Mouse (Mus musculus): ENCODE data around the gene Arl15. TPM values are rescaled to one million over a fixed set of nuclear protein-coding genes. Genes with fewer than 3 reads are reported as not detected.

The Arl15 gene
- polyA plus RNA-seq, 1 experiment from 2014 or later: 9.5 TPM

GRCm38 (mm10) chr13:113814121-113814520, 19.8 kb downstream of the Arl15 start:
- Histone ChIP-seq H3K27ac (ENCODE audit: low read depth, low read length) (no peak overlapping the region), H3K9me3 (ENCODE audit: control insufficient read depth, low read length) (no peaks in the 10 kb centered on the region), H3K4me1 (ENCODE audit: control insufficient read depth, insufficient read depth, low read length) (peaks cover 9% of the 10 kb centered on the region), H3K9ac (ENCODE audit: low read length) (no peak overlapping the region), H3K27me3 (ENCODE audit: control insufficient read depth, insufficient read depth, low read length) (no peaks in the 10 kb centered on the region), H3K36me3 (ENCODE audit: control insufficient read depth, insufficient read depth, low read length) (no peaks in the 10 kb centered on the region), H3K4me2 (ENCODE audit: low read depth) (no peak overlapping the region), H3K4me3 (ENCODE audit: low read depth, low read length) (no peak overlapping the region)
- 87% methylated on average over 8 of the region's 8 CpGs for whole genome bisulfite sequencing
- DNase-seq (ENCODE audit: low spot score): no peak
- no peak for ATAC-seq (ENCODE audit: insufficient read depth, low FRiP score, low TSS enrichment)

GRCm38 (mm10) chr13:113815697-113816420, 21.6 kb downstream of the Arl15 start:
- ATAC-seq (ENCODE audit: insufficient read depth, low FRiP score, low TSS enrichment) (peak; percentile 62; the same call in 1 of the 2 replicates), DNase-seq (ENCODE audit: low spot score) (peak; percentile 16)
- H3K9ac ChIP-seq (ENCODE audit: low read length): no peak overlapping the region
- whole genome bisulfite sequencing: 13% methylated on average over 15 of the region's 15 CpGs
- no peaks in the 10 kb centered on the region for H3K9me3 ChIP-seq (ENCODE audit: control insufficient read depth, low read length)
- H3K27ac ChIP-seq (ENCODE audit: low read depth, low read length): no peak overlapping the region
- no peak overlapping the region for H3K4me3 ChIP-seq (ENCODE audit: low read depth, low read length)
- peaks cover 9% of the 10 kb centered on the region for H3K4me1 ChIP-seq (ENCODE audit: control insufficient read depth, insufficient read depth, low read length)
- no peak overlapping the region for H3K4me2 ChIP-seq (ENCODE audit: low read depth)
- no peaks in the 10 kb centered on the region for H3K36me3 ChIP-seq (ENCODE audit: control insufficient read depth, insufficient read depth, low read length)
- H3K27me3 ChIP-seq (ENCODE audit: control insufficient read depth, insufficient read depth, low read length): no peaks in the 10 kb centered on the region

- no peaks in the 10 kb centered on the region for H3K36me3 ChIP-seq (ENCODE audit: control insufficient read depth, insufficient read depth, low read length)
- DNase-seq (ENCODE audit: low spot score) (no peak), ATAC-seq (ENCODE audit: insufficient read depth, low FRiP score, low TSS enrichment) (peak; percentile 17; the same call in 1 of the 2 replicates)
- WGBS: 49% methylated on average over 6 of the region's 6 CpGs
- H3K4me1 ChIP-seq (ENCODE audit: control insufficient read depth, insufficient read depth, low read length): peaks cover 9% of the 10 kb centered on the region
- H3K9ac ChIP-seq (ENCODE audit: low read length): no peak overlapping the region
- H3K4me3 ChIP-seq (ENCODE audit: low read depth, low read length): no peak overlapping the region
- no peaks in the 10 kb centered on the region for H3K9me3 ChIP-seq (ENCODE audit: control insufficient read depth, low read length)
- no peak overlapping the region for H3K27ac ChIP-seq (ENCODE audit: low read depth, low read length)
- H3K27me3 ChIP-seq (ENCODE audit: control insufficient read depth, insufficient read depth, low read length): no peaks in the 10 kb centered on the region
- H3K4me2 ChIP-seq (ENCODE audit: low read depth): no peak overlapping the region
These were observed 22.1 kb downstream of the Arl15 start for GRCm38 (mm10) chr13:113816421-113816810.

GRCm38 (mm10) chr13:113819006-113819405, 24.7 kb downstream of the Arl15 start:
- Histone ChIP-seq H3K4me2 (ENCODE audit: low read depth) (no peak overlapping the region), H3K4me3 (ENCODE audit: low read depth, low read length) (no peak overlapping the region), H3K27ac (ENCODE audit: low read depth, low read length) (no peak overlapping the region), H3K9me3 (ENCODE audit: control insufficient read depth, low read length) (no peaks in the 10 kb centered on the region), H3K4me1 (ENCODE audit: control insufficient read depth, insufficient read depth, low read length) (peaks cover 3% of the 10 kb centered on the region; the same call in 1 of the 2 replicates), H3K9ac (ENCODE audit: low read length) (no peak overlapping the region), H3K36me3 (ENCODE audit: control insufficient read depth, insufficient read depth, low read length) (no peaks in the 10 kb centered on the region), H3K27me3 (ENCODE audit: control insufficient read depth, insufficient read depth, low read length) (no peaks in the 10 kb centered on the region)
- 97% methylated on average over 7 of the region's 7 CpGs for WGBS
- DNase-seq (ENCODE audit: low spot score) (no peak), ATAC-seq (ENCODE audit: insufficient read depth, low FRiP score, low TSS enrichment) (no peak)

GRCm38 (mm10) chr13:113820176-113820575, 25.9 kb downstream of the Arl15 start:
- no peak for ATAC-seq (ENCODE audit: insufficient read depth, low FRiP score, low TSS enrichment)

GRCm38 (mm10) chr13:113821891-113822290, 27.6 kb downstream of the Arl15 start:
- no peaks in the 10 kb centered on the region for H3K4me1 ChIP-seq (ENCODE audit: control insufficient read depth, insufficient read depth, low read length)
- WGBS: 96% methylated on average over 12 of the region's 12 CpGs
- H3K27me3 ChIP-seq (ENCODE audit: control insufficient read depth, insufficient read depth, low read length): no peaks in the 10 kb centered on the region
- no peak overlapping the region for H3K27ac ChIP-seq (ENCODE audit: low read depth, low read length)
- ATAC-seq (ENCODE audit: insufficient read depth, low FRiP score, low TSS enrichment) (no peak), DNase-seq (ENCODE audit: low spot score) (no peak)
- no peaks in the 10 kb centered on the region for H3K36me3 ChIP-seq (ENCODE audit: control insufficient read depth, insufficient read depth, low read length)
- H3K9me3 ChIP-seq (ENCODE audit: control insufficient read depth, low read length): no peaks in the 10 kb centered on the region
- H3K4me2 ChIP-seq (ENCODE audit: low read depth): no peak overlapping the region
- no peak overlapping the region for H3K4me3 ChIP-seq (ENCODE audit: low read depth, low read length)
- H3K9ac ChIP-seq (ENCODE audit: low read length): no peak overlapping the region

More at GRCm38 (mm10) chr13:113820176-113820575, 25.9 kb downstream of the Arl15 start:
- H3K27me3 ChIP-seq (ENCODE audit: control insufficient read depth, insufficient read depth, low read length): no peaks in the 10 kb centered on the region
- H3K27ac ChIP-seq (ENCODE audit: low read depth, low read length): no peak overlapping the region
- H3K36me3 ChIP-seq (ENCODE audit: control insufficient read depth, insufficient read depth, low read length): no peaks in the 10 kb centered on the region
- H3K4me2 ChIP-seq (ENCODE audit: low read depth): no peak overlapping the region
- whole genome bisulfite sequencing: 89% methylated on average over 3 of the region's 3 CpGs
- DNase-seq (ENCODE audit: low spot score): no peak
- H3K4me1 ChIP-seq (ENCODE audit: control insufficient read depth, insufficient read depth, low read length): peaks cover 3% of the 10 kb centered on the region; the same call in 1 of the 2 replicates
- no peak overlapping the region for H3K9ac ChIP-seq (ENCODE audit: low read length)
- no peak overlapping the region for H3K4me3 ChIP-seq (ENCODE audit: low read depth, low read length)
- H3K9me3 ChIP-seq (ENCODE audit: control insufficient read depth, low read length): no peaks in the 10 kb centered on the region

- no peak for DNase-seq (ENCODE audit: low spot score)
- H3K9ac ChIP-seq (ENCODE audit: low read length): no peak overlapping the region
- no peak overlapping the region for H3K4me2 ChIP-seq (ENCODE audit: low read depth)
- H3K27me3 ChIP-seq (ENCODE audit: control insufficient read depth, insufficient read depth, low read length): no peaks in the 10 kb centered on the region
- H3K36me3 ChIP-seq (ENCODE audit: control insufficient read depth, insufficient read depth, low read length): no peaks in the 10 kb centered on the region
- no peak overlapping the region for H3K4me3 ChIP-seq (ENCODE audit: low read depth, low read length)
- ATAC-seq (ENCODE audit: insufficient read depth, low FRiP score, low TSS enrichment): no peak
- no peak overlapping the region for H3K27ac ChIP-seq (ENCODE audit: low read depth, low read length)
- no peaks in the 10 kb centered on the region for H3K9me3 ChIP-seq (ENCODE audit: control insufficient read depth, low read length)
- no peaks in the 10 kb centered on the region for H3K4me1 ChIP-seq (ENCODE audit: control insufficient read depth, insufficient read depth, low read length)
- 90% methylated on average over 3 of the region's 3 CpGs for WGBS
These were observed 29.7 kb downstream of the Arl15 start for GRCm38 (mm10) chr13:113824027-113824426.

- no peaks in the 10 kb centered on the region for H3K36me3 ChIP-seq (ENCODE audit: control insufficient read depth, insufficient read depth, low read length)
- H3K9me3 ChIP-seq (ENCODE audit: control insufficient read depth, low read length): no peaks in the 10 kb centered on the region
- no peaks in the 10 kb centered on the region for H3K27me3 ChIP-seq (ENCODE audit: control insufficient read depth, insufficient read depth, low read length)
- H3K9ac ChIP-seq (ENCODE audit: low read length): no peak overlapping the region
- H3K4me2 ChIP-seq (ENCODE audit: low read depth): no peak overlapping the region
- no peak for DNase-seq (ENCODE audit: low spot score)
- no peak overlapping the region for H3K4me3 ChIP-seq (ENCODE audit: low read depth, low read length)
- H3K27ac ChIP-seq (ENCODE audit: low read depth, low read length): no peak overlapping the region
- no peak for ATAC-seq (ENCODE audit: insufficient read depth, low FRiP score, low TSS enrichment)
- 100% methylated on average over 3 of the region's 3 CpGs for WGBS
- H3K4me1 ChIP-seq (ENCODE audit: control insufficient read depth, insufficient read depth, low read length): no peaks in the 10 kb centered on the region
These were observed 34.3 kb downstream of the Arl15 start for GRCm38 (mm10) chr13:113828633-113829032.

GRCm38 (mm10) chr13:113829079-113829478, 34.8 kb downstream of the Arl15 start:
- Histone ChIP-seq H3K4me3 (ENCODE audit: low read depth, low read length) (no peak overlapping the region), H3K9ac (ENCODE audit: low read length) (no peak overlapping the region), H3K9me3 (ENCODE audit: control insufficient read depth, low read length) (no peaks in the 10 kb centered on the region), H3K27ac (ENCODE audit: low read depth, low read length) (no peak overlapping the region), H3K36me3 (ENCODE audit: control insufficient read depth, insufficient read depth, low read length) (no peaks in the 10 kb centered on the region), H3K4me2 (ENCODE audit: low read depth) (no peak overlapping the region), H3K4me1 (ENCODE audit: control insufficient read depth, insufficient read depth, low read length) (no peaks in the 10 kb centered on the region), H3K27me3 (ENCODE audit: control insufficient read depth, insufficient read depth, low read length) (no peaks in the 10 kb centered on the region)
- WGBS: 97% methylated on average over 2 of the region's 2 CpGs
- DNase-seq (ENCODE audit: low spot score) (no peak), ATAC-seq (ENCODE audit: insufficient read depth, low FRiP score, low TSS enrichment) (no peak)

Data from neural tube, embryonic 11.5 days (tissue).